Mouse (Mus musculus): ENCODE measurements at regions not wholly inside any gene's neighbourhood (a gene's known extent, or its start where the extent isn't known, plus 50 kb on each side); places are given as distances from the start of the nearest gene placed in this dataset.

DNA sequence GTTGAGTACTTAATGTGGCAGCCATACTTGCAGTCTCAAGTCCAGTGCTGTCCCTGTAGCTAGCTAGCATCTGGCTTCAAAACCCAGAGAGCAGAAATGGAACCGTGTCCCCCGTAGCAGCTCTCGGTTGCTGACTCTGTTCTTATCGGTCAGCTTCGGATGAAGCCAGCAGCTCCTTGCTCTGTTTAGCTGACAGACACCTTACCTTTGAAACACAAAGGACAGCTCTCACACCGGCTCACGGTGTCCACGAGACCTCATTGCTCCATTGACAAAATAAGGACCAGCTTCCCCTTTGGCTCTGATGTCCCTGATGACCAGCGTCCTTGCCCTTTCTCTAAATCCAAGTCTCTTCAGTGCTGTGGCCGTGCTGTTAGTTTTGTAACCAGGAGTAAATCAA is 435.3 kb upstream of the Kif2a start:
- Histone ChIP-seq H3K4me1 (ENCODE audit: control insufficient read depth, insufficient read depth, low read length) (no peaks in the 10 kb centered on the region), H3K4me3 (replicated peaks; ENCODE audit: insufficient read depth, low read depth, low read length) (no peak overlapping the region), H3K27me3 (ENCODE audit: control insufficient read depth, insufficient read depth, low read length) (no peaks in the 10 kb centered on the region; the same call in 1 of the 2 replicates), H3K27ac (ENCODE audit: insufficient read depth, low read length) (no peak overlapping the region)
- no peak for DNase-seq
- WGBS: 88% methylated on average over 10 of the region's 10 CpGs
- TF ChIP-seq POLR2A (IDR thresholded peaks at IDR 0.05; ENCODE audit: borderline replicate concordance, insufficient read depth, low read length) (no peak), CTCF (IDR thresholded peaks at IDR 0.05; ENCODE audit: borderline replicate concordance, insufficient read depth, low read depth, low read length) (no peak)

DNA sequence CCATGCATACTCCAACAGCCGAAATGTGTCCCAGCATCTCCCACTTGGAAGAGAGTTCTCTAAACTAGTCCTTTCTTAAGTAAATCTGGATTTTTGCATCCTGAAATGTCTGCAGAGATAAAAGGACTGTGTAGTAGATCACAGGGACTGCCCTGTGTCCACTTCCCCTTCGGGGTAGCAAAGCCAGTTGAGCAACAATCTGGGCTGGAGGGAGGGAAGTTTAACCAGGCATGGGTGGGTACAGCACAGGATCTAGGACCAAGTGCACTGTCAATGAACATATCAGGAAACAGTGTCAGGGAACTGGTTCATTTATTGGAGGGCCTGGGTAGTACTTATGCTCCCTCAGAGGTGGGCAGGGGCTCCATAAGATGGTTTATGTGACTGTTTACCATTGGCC is 434.5 kb upstream of the Kif2a start:
- H3K4me1 ChIP-seq (ENCODE audit: control insufficient read depth, insufficient read depth, low read length): no peaks in the 10 kb centered on the region
- DNase-seq: no peak
- 86% methylated on average over 2 of the region's 2 CpGs for WGBS

DNA sequence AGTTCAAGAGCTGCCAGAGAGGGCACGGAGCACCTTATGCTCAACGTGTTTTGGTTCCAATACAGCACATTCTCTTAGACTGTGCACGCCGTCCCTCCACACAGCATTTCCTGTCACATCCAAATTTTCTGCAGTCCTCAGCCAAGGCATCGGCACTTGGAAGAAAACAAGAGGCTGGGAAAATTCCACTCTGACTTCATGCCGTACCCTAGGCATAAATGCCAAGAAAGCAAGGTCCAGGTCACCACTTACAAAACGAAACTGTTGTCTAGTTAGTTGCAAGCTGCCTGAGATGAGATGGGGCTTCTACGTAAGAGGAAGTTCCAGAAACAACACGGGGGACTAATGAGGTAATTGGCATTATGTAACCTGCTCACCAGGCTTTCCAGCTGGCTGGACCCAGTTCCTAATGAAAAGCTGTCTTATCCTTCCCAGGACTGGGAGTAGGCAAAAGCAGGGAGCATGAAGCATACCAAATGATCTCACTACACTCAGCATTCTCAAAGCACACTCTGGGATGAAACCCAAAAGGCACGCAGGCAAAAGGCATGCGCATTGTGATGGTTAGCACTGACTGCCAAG is 427.8 kb upstream of the Kif2a start:
- peak overlapping the region; percentile 47 for H3K4me3 ChIP-seq (replicated peaks; ENCODE audit: insufficient read depth, low read depth, low read length)
- H3K27ac ChIP-seq (ENCODE audit: insufficient read depth, low read length): peak overlapping the region; percentile 6; the same call in 1 of the 2 replicates
- peaks cover 4% of the 10 kb centered on the region; the same call in 1 of the 2 replicates for H3K4me1 ChIP-seq (ENCODE audit: control insufficient read depth, insufficient read depth, low read length)
- WGBS: 2% methylated on average over 11 of the region's 11 CpGs
- TF ChIP-seq CTCF (IDR thresholded peaks at IDR 0.05; ENCODE audit: borderline replicate concordance, insufficient read depth, low read depth, low read length) (no peak), POLR2A (IDR thresholded peaks at IDR 0.05; ENCODE audit: borderline replicate concordance, insufficient read depth, low read length) (0 out of 2 replicates have a peak, but pooled peaks have one; percentile 8)
- DNase-seq: peak; percentile 83 to 92
- H3K27me3 ChIP-seq (ENCODE audit: control insufficient read depth, insufficient read depth, low read length): no peaks in the 10 kb centered on the region

More for the DNA sequence above, 434.5 kb upstream of the Kif2a start:
- Histone ChIP-seq H3K27me3 (ENCODE audit: control insufficient read depth, insufficient read depth, low read length) (no peaks in the 10 kb centered on the region; the same call in 1 of the 2 replicates), H3K27ac (ENCODE audit: insufficient read depth, low read length) (no peak overlapping the region), H3K4me3 (replicated peaks; ENCODE audit: insufficient read depth, low read depth, low read length) (no peak overlapping the region)
- TF ChIP-seq CTCF (IDR thresholded peaks at IDR 0.05; ENCODE audit: borderline replicate concordance, insufficient read depth, low read depth, low read length) (no peak), POLR2A (IDR thresholded peaks at IDR 0.05; ENCODE audit: borderline replicate concordance, insufficient read depth, low read length) (no peak)

DNA sequence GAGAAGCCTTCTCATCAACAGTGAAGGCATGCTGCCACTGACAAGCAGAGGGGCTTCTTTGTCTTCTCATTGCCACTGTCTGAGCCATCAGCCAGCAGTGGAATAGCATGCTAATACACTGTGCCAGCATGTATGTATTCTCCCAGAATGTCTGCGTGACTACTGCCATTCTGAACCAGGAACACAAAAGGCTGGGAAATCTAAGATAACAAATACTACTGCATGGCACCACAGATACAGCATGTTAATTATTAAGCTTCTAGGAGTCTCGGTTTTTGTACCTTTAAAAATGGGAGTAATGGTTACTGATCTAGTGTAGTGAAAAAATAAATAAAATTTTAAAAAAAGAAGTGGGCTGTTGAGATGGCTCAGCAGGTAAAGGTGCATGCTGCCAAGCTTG is 425.9 kb upstream of the Kif2a start:
- TF ChIP-seq CTCF (IDR thresholded peaks at IDR 0.05; ENCODE audit: borderline replicate concordance, insufficient read depth, low read depth, low read length) (no peak), POLR2A (IDR thresholded peaks at IDR 0.05; ENCODE audit: borderline replicate concordance, insufficient read depth, low read length) (no peak)
- H3K27ac ChIP-seq (ENCODE audit: insufficient read depth, low read length): no peak overlapping the region
- 89% methylated on average over 2 of the region's 2 CpGs for WGBS

DNA sequence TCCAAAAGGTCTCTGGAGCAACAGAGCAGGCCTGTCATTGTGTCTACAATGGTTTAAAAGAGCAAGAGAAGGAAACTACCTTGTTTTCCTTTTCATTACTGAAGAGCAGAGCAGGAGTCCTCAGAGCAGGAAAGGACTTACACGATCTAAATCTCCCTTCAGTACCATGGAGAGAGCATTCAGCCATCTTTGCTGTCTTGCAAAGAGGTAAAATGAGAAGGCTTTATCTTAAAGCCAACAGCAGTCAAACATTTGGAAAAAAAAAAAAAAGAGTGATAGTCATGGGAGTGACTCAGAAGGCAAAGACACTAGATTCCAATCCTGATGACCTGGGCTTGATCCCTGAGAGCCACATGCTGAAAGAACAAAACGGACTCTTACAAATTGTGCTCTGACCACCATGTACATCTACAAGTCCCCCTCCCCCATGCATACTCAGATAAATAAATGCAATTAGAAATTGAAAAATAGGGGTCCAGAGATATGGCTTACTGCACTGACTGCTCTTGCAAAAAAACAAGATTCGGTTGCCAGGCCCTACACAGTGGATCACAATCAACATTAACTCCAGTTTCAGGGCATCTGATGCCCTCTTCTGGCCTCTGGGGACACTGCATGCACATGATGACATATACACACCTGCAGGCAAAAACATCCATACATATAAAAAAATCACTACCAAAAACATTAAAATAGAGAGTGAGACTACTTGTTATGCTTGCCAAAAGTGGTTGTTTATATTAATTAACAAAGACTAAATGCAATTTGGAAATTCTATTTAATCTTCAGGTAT is 397.6 kb upstream of the Kif2a start:
- Histone ChIP-seq H3K4me1 (ENCODE audit: control insufficient read depth, insufficient read depth, low read length) (no peaks in the 10 kb centered on the region), H3K4me3 (replicated peaks; ENCODE audit: insufficient read depth, low read depth, low read length) (no peak overlapping the region), H3K27ac (ENCODE audit: insufficient read depth, low read length) (no peak overlapping the region), H3K27me3 (ENCODE audit: control insufficient read depth, insufficient read depth, low read length) (no peaks in the 10 kb centered on the region)
- TF ChIP-seq POLR2A (IDR thresholded peaks at IDR 0.05; ENCODE audit: borderline replicate concordance, insufficient read depth, low read length) (no peak), CTCF (IDR thresholded peaks at IDR 0.05; ENCODE audit: borderline replicate concordance, insufficient read depth, low read depth, low read length) (no peak)
- 83% methylated on average over 3 of the region's 3 CpGs for WGBS
- no peak for DNase-seq

More for the DNA sequence above, 425.9 kb upstream of the Kif2a start:
- Histone ChIP-seq H3K27me3 (ENCODE audit: control insufficient read depth, insufficient read depth, low read length) (no peaks in the 10 kb centered on the region), H3K4me1 (ENCODE audit: control insufficient read depth, insufficient read depth, low read length) (peaks cover 4% of the 10 kb centered on the region; the same call in 1 of the 2 replicates), H3K4me3 (replicated peaks; ENCODE audit: insufficient read depth, low read depth, low read length) (no peak overlapping the region)
- no peak for DNase-seq

- Histone ChIP-seq H3K27ac (ENCODE audit: insufficient read depth, low read length) (no peak overlapping the region), H3K4me3 (replicated peaks; ENCODE audit: insufficient read depth, low read depth, low read length) (no peak overlapping the region), H3K27me3 (ENCODE audit: control insufficient read depth, insufficient read depth, low read length) (no peaks in the 10 kb centered on the region; the same call in 1 of the 2 replicates), H3K4me1 (ENCODE audit: control insufficient read depth, insufficient read depth, low read length) (peaks cover 2% of the 10 kb centered on the region)
- DNase-seq: peak; percentile 63 to 81
- TF ChIP-seq CTCF (IDR thresholded peaks at IDR 0.05; ENCODE audit: borderline replicate concordance, insufficient read depth, low read depth, low read length) (no peak), POLR2A (IDR thresholded peaks at IDR 0.05; ENCODE audit: borderline replicate concordance, insufficient read depth, low read length) (no peak)
These were observed 388.3 kb upstream of the Kif2a start for GRCm38 (mm10) chr13:107410267-107410666.

DNA sequence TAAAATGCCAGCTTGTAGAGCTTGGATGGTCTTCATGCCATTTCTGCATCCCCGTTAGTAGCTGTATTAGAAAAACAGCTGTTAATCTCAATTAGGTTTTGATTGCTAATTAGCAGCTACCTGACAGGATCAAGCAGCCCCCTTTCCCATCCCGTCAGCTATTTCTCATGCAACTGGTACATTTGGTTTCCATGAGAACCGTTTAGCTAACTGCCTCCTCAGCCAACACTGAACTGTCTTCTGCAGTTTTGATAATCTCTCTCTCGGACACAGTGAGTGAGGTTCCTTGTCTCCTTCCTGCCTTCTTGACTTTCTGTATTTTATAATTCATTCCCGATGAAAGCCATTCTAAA is 385.7 kb upstream of the Kif2a start:
- no peak for DNase-seq
- Histone ChIP-seq H3K27me3 (ENCODE audit: control insufficient read depth, insufficient read depth, low read length) (no peaks in the 10 kb centered on the region; the same call in 1 of the 2 replicates), H3K4me1 (ENCODE audit: control insufficient read depth, insufficient read depth, low read length) (peaks cover 2% of the 10 kb centered on the region), H3K4me3 (replicated peaks; ENCODE audit: insufficient read depth, low read depth, low read length) (no peak overlapping the region), H3K27ac (ENCODE audit: insufficient read depth, low read length) (no peak overlapping the region; the same call in 1 of the 2 replicates)
- TF ChIP-seq POLR2A (IDR thresholded peaks at IDR 0.05; ENCODE audit: borderline replicate concordance, insufficient read depth, low read length) (no peak), CTCF (IDR thresholded peaks at IDR 0.05; ENCODE audit: borderline replicate concordance, insufficient read depth, low read depth, low read length) (no peak)
- 80% methylated on average over 5 of the region's 5 CpGs for WGBS

All from cerebellum, adult 2 months (tissue).